Mouse (Mus musculus) heart, adult 9 months (tissue): ENCODE measurements around the gene Ttll12.
A peak's percentile ranks its signal among the peaks of the same experiment; 100 is the strongest.

Source experiments
- DNase-seq, 2 experiments: peaks; one replicate each; pipeline ENCODE4 v3.0.0; 2022; ENCODE audit warnings: low spot score in 2 of 2

The Ttll12 gene

GRCm38 (mm10) chr15:83593702-83594512 lies 1.1 kb downstream of the Ttll12 start:
- DNase-seq: no peak

GRCm38 (mm10) chr15:83593189-83593585 lies 1.8 kb downstream of the Ttll12 start:
- DNase-seq: no peak

- DNase-seq: no peak
These were observed 2.4 kb downstream of the Ttll12 start for GRCm38 (mm10) chr15:83592260-83593188.

- no peak for DNase-seq
These were observed 3.2 kb downstream of the Ttll12 start for GRCm38 (mm10) chr15:83591758-83592157.

GRCm38 (mm10) chr15:83590841-83591240 lies 4.1 kb downstream of the Ttll12 start:
- DNase-seq: no peak

GRCm38 (mm10) chr15:83584741-83585220 lies 10.2 kb downstream of the Ttll12 start:
- no peak for DNase-seq

- DNase-seq: peak; percentile 28 to 48
These were observed 11.4 kb downstream of the Ttll12 start for GRCm38 (mm10) chr15:83583419-83584156.

GRCm38 (mm10) chr15:83582931-83583330 lies 12.0 kb downstream of the Ttll12 start:
- DNase-seq: no peak

- no peak for DNase-seq
These were observed 18.3 kb downstream of the Ttll12 start for GRCm38 (mm10) chr15:83576651-83577050.

- no peak for DNase-seq
These were observed 19.4 kb downstream of the Ttll12 start for GRCm38 (mm10) chr15:83575543-83575942.

GRCm38 (mm10) chr15:83574731-83575351 lies 20.1 kb downstream of the Ttll12 start:
- DNase-seq: no peak

GRCm38 (mm10) chr15:83573606-83574005 lies 21.4 kb downstream of the Ttll12 start:
- DNase-seq: no peak

- DNase-seq: no peak
These were observed 22.8 kb downstream of the Ttll12 start for GRCm38 (mm10) chr15:83572132-83572531.

GRCm38 (mm10) chr15:83571636-83572035 lies 23.3 kb downstream of the Ttll12 start:
- no peak for DNase-seq

GRCm38 (mm10) chr15:83570641-83571040 lies 24.3 kb downstream of the Ttll12 start:
- no peak for DNase-seq

- DNase-seq: no peak
These were observed 25.3 kb downstream of the Ttll12 start for GRCm38 (mm10) chr15:83569682-83570081.

- DNase-seq: no peak
These were observed 26.4 kb downstream of the Ttll12 start for GRCm38 (mm10) chr15:83568544-83568943.

- no peak for DNase-seq
These were observed 27.2 kb downstream of the Ttll12 start for GRCm38 (mm10) chr15:83567728-83568127.

- no peak for DNase-seq
These were observed 29.0 kb downstream of the Ttll12 start for GRCm38 (mm10) chr15:83566006-83566405.

- DNase-seq: peak; percentile 54 to 71
These were observed 29.5 kb downstream of the Ttll12 start for GRCm38 (mm10) chr15:83565434-83565833.
